Mouse (Mus musculus) urinary bladder, postnatal 4 days (tissue): ENCODE data around the gene Abcc12.
A peak's percentile ranks its signal among the peaks of the same experiment; 100 is the strongest.

Experiments used
- DNase-seq, 2 experiments: peaks; one replicate each; pipeline ENCODE4 v3.0.0; 2021 to 2022; ENCODE audit warnings: low spot score in 2 of 2

The Abcc12 gene

GRCm38 (mm10) chr8:86578693-86579092 is 1.8 kb downstream of the Abcc12 start:
- no peak for DNase-seq

- no peak for DNase-seq
These were observed 2.4 kb downstream of the Abcc12 start for GRCm38 (mm10) chr8:86578076-86578475.

- DNase-seq, result no peak
These were observed 2.9 kb downstream of the Abcc12 start for GRCm38 (mm10) chr8:86577547-86577946.

GRCm38 (mm10) chr8:86563674-86564073 is 16.8 kb downstream of the Abcc12 start:
- no peak for DNase-seq

- no peak for DNase-seq
These were observed 18.7 kb downstream of the Abcc12 start for GRCm38 (mm10) chr8:86561737-86562136.

- no peak for DNase-seq
These were observed 19.8 kb downstream of the Abcc12 start for GRCm38 (mm10) chr8:86560688-86561065.

GRCm38 (mm10) chr8:86559947-86560687 is 20.4 kb downstream of the Abcc12 start:
- DNase-seq, result no peak

- DNase-seq, result no peak
These were observed 23.1 kb downstream of the Abcc12 start for GRCm38 (mm10) chr8:86557186-86558045.

- no peak for DNase-seq
These were observed 24.9 kb downstream of the Abcc12 start for GRCm38 (mm10) chr8:86555564-86555963.

GRCm38 (mm10) chr8:86554220-86554891 is 26.1 kb downstream of the Abcc12 start:
- DNase-seq, result no peak

- no peak for DNase-seq
These were observed 30.0 kb downstream of the Abcc12 start for GRCm38 (mm10) chr8:86550516-86550915.

- no peak for DNase-seq
These were observed 34.5 kb downstream of the Abcc12 start for GRCm38 (mm10) chr8:86546001-86546400.

- no peak for DNase-seq
These were observed 39.6 kb downstream of the Abcc12 start for GRCm38 (mm10) chr8:86540906-86541305.

GRCm38 (mm10) chr8:86540376-86540775 is 40.1 kb downstream of the Abcc12 start:
- no peak for DNase-seq

- no peak for DNase-seq
These were observed 43.9 kb downstream of the Abcc12 start for GRCm38 (mm10) chr8:86536663-86536987.

GRCm38 (mm10) chr8:86535791-86536662 is 44.5 kb downstream of the Abcc12 start:
- DNase-seq, result peak; percentile 43 to 64

GRCm38 (mm10) chr8:86535068-86535560 is 45.4 kb downstream of the Abcc12 start:
- DNase-seq, result no peak

- DNase-seq, result no peak
These were observed 50.8 kb downstream of the Abcc12 start for GRCm38 (mm10) chr8:86529714-86530113.

- DNase-seq, result no peak
These were observed 53.0 kb downstream of the Abcc12 start for GRCm38 (mm10) chr8:86527336-86528029.

GRCm38 (mm10) chr8:86526808-86527207 is 53.7 kb downstream of the Abcc12 start:
- no peak for DNase-seq

- no peak for DNase-seq
These were observed 66.3 kb downstream of the Abcc12 start for GRCm38 (mm10) chr8:86514203-86514602.
